Mouse (Mus musculus) midbrain, embryonic 12.5 days (tissue): ENCODE results near the gene Olfr1339. TPM values are rescaled to one million over a fixed set of nuclear protein-coding genes. Genes with fewer than 3 reads are reported as not detected.

Experiments used
- ATAC-seq: fragments of 200-750 bp; cut with Nextera tagmentation; 2 replicates; pipeline ENCODE4 v1.8.0; 2017; ENCODE audit warnings: low read depth, moderate TSS enrichment, moderate library complexity; ENCODE audit not compliant: low FRiP score
- H3K27ac ChIP-seq: fragments of 300-500 bp; sonication (generic); replicated peaks from 2 replicates; pipeline ENCODE4 v1.5.1; 2016; ENCODE audit warnings: mild to moderate bottlenecking
- H3K27me3 ChIP-seq: fragments of 300-500 bp; sonication (generic); 2 replicates; pipeline ENCODE4 v1.6.1; 2016; ENCODE audit warnings: mild to moderate bottlenecking
- H3K36me3 ChIP-seq: fragments of 300-500 bp; sonication (generic); 2 replicates; pipeline ENCODE4 v1.6.1; 2016
- H3K4me1 ChIP-seq: fragments of 300-500 bp; sonication (generic); 2 replicates; pipeline ENCODE4 v1.6.1; 2016
- H3K4me2 ChIP-seq: fragments of 300-500 bp; sonication (generic); replicated peaks from 2 replicates; pipeline ENCODE4 v1.6.1; 2016; ENCODE audit warnings: mild to moderate bottlenecking, moderate library complexity
- H3K4me3 ChIP-seq: fragments of 300-500 bp; sonication (generic); 2 replicates; pipeline ENCODE4 v1.5.1; 2016; ENCODE audit warnings: mild to moderate bottlenecking
- H3K9ac ChIP-seq: fragments of 300-500 bp; sonication (generic); replicated peaks from 2 replicates; pipeline ENCODE4 v1.6.1; 2016; ENCODE audit warnings: mild to moderate bottlenecking, moderate library complexity
- H3K9me3 ChIP-seq: fragments of 300-500 bp; sonication (generic); 2 replicates; pipeline ENCODE4 v1.6.1; 2016; ENCODE audit warnings: mild to moderate bottlenecking
- WGBS: fragments of 180-500 bp; shearing (Covaris S2); methylation state at CpG from one replicate; pipeline ENCODE4 v1.1.7; 2016; 5-methylcytosine and 5-hydroxymethylcytosine counted together
- polyA plus RNA-seq: library from polyadenylated mRNA; unstranded; fragments of >200 nt; fragmentation: Nextera tagmentation; extraction: Ambion mirVana; gene quantifications from 2 replicates; pipeline ENCODE4 v1.2.1, GENCODE M21; 2016

The Olfr1339 gene
- polyA plus RNA-seq, 1 experiment from 2014 or later, result not detected

DNA sequence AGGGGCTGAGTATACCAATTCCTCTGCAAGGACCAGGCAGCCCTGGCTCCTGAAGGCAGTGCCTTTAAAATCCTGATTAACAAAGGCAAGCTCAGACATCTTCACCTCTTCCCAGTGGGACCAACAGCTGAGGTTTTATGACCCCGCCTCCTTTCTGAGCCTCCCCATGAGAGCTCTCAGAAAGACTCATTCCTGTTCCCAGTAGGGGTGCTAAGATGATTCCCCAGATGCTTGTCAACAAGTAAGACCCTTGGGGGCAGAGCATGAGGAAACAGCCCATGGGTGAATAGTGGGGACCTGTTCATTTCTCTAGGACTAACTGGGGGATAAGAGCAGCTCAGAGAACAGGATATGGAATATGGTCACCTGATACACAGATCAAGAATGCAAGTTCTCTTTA lies 26.7 kb downstream of the Olfr1339 start, which contains the start of gene Olfr1338:
TSS of gene Olfr1338 (minus strand) at position 101 of the 400 bp plus-strand sequence.
- ATAC-seq, result no peak
- H3K9me3 ChIP-seq, result no peaks in the 10 kb centered on the region
- H3K9ac ChIP-seq, result no peak within 1 kb of the TSS
- 97% methylated on average over 1 of the region's 1 CpGs for WGBS
- H3K27ac ChIP-seq, result no peak within 1 kb of the TSS
- no peaks in the 10 kb centered on the region for H3K27me3 ChIP-seq
- H3K4me3 ChIP-seq, result no peak within 1 kb of the TSS
- no peaks in the 10 kb centered on the region for H3K4me1 ChIP-seq
- H3K4me2 ChIP-seq, result no peak within 1 kb of the TSS
- H3K36me3 ChIP-seq, result no peaks in the 10 kb centered on the region

DNA sequence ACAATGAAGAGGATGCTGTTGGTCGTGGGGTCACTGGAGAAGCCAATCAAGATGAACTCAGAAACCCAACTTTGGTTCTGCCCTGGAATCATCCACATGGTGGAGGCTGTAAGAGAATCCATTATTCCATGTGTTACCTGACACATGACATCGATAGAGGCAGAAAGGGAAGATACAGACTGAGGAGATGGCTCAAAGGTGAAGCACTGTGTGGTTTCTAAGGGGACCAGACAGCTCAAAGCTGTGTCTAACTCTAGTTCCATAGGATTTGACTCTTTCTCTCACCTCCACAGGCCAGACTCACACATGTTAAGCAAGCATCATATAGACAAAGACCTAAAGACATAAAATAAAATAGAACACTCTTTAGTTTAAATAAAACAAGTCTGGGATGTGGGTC lies 50.5 kb downstream of the Olfr1339 start, which contains the start of gene Olfr1337:
TSS of gene Olfr1337 (minus strand) at position 101 of the 400 bp plus-strand sequence.
- H3K27me3 ChIP-seq, result no peaks in the 10 kb centered on the region
- H3K4me1 ChIP-seq, result no peaks in the 10 kb centered on the region
- H3K4me2 ChIP-seq, result no peak within 1 kb of the TSS
- H3K36me3 ChIP-seq, result no peaks in the 10 kb centered on the region
- H3K4me3 ChIP-seq, result no peak within 1 kb of the TSS
- 76% methylated on average over 2 of the region's 2 CpGs for WGBS
- no peak within 1 kb of the TSS for H3K27ac ChIP-seq
- no peak within 1 kb of the TSS for H3K9ac ChIP-seq
- no peaks in the 10 kb centered on the region for H3K9me3 ChIP-seq
- no peak for ATAC-seq

Other genes with a start within 250 kb of the Olfr1339 start
- 16.2 and 21.0 TPM in 2 replicates for gene Tie1, start 242.1 kb upstream of the Olfr1339 start, polyA plus RNA-seq
- gene 2610528J11Rik, start 205.2 kb upstream of the Olfr1339 start, polyA plus RNA-seq, result 0.26 and 0.48 TPM in 2 replicates
- gene Tmem125, start 188.1 kb upstream of the Olfr1339 start, polyA plus RNA-seq, result 0.13 and 0.26 TPM in 2 replicates
- gene Cfap57, start 111.4 kb upstream of the Olfr1339 start, polyA plus RNA-seq, result 0.92 and 1.5 TPM in 2 replicates
- gene Ebna1bp2, start 111.4 kb upstream of the Olfr1339 start, polyA plus RNA-seq, result 167 TPM in 2 replicates
- gene Olfr62, start 73.2 kb upstream of the Olfr1339 start, polyA plus RNA-seq, result not detected in 2 replicates
- gene Olfr1342, start 39.4 kb upstream of the Olfr1339 start, polyA plus RNA-seq, result not detected in 2 replicates
- gene Olfr1341, start 28.7 kb upstream of the Olfr1339 start, polyA plus RNA-seq, result not detected in 2 replicates
- gene Olfr1340, start 12.0 kb upstream of the Olfr1339 start, polyA plus RNA-seq, result not detected in 2 replicates
- gene Olfr1338, start 26.6 kb downstream of the Olfr1339 start, polyA plus RNA-seq, result not detected in 2 replicates
- not detected in 2 replicates for gene Olfr1337, start 50.4 kb downstream of the Olfr1339 start, polyA plus RNA-seq
- gene Olfr1335, start 77.8 kb downstream of the Olfr1339 start, polyA plus RNA-seq, result not detected in 2 replicates
- not detected in 2 replicates for gene Olfr1333, start 104.1 kb downstream of the Olfr1339 start, polyA plus RNA-seq
- gene Olfr1331, start 132.5 kb downstream of the Olfr1339 start, polyA plus RNA-seq, result not detected in 2 replicates
- not detected in 2 replicates for gene Olfr1330, start 156.4 kb downstream of the Olfr1339 start, polyA plus RNA-seq
- gene Olfr1329, start 185.3 kb downstream of the Olfr1339 start, polyA plus RNA-seq, result not detected in 2 replicates
- gene Olfr1328, start 206.4 kb downstream of the Olfr1339 start, polyA plus RNA-seq, result not detected in 2 replicates
- gene Lao1, start 229.4 kb downstream of the Olfr1339 start, polyA plus RNA-seq, result not detected in 2 replicates